Mouse (Mus musculus) CD8-positive naive resting alpha-beta T cell, adult 2 months (primary cell): Measurements from ENCODE around the gene Clock.

Experiments used
- DNase-seq, 2 experiments: peaks; one replicate each; pipeline ENCODE4 v3.0.0; 2022; ENCODE audit warnings: low read depth in 2 of 2, low spot score in 2 of 2

Clock gene

GRCm38 (mm10) chr5:76304452-76305341, at the start of gene Clock:
Clock (minus strand) TSS chr5:76304792.
- DNase-seq: peak; percentile 70

- DNase-seq: no peak
Measured at GRCm38 (mm10) chr5:76351953-76352611, 47.5 kb upstream of the Clock start.

DNA sequence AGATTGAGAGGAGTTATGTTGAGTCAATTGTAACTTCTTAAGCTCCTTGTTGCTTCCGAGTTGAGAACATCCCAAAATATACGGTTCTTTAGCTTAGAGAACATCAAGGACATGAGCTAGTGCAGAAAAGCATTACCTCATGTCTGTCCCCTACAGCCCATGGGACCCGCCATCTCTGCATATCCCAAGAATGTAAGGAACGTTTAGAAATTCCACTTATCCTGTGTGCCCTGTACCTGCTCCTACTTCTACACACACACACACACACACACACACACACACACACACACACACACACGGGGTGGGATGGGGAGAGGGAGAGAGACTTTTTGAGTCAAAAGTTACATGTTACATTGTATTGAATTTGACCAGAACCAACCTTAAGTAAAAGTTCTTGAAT, 46.9 kb upstream of the Clock start:
- no peak for DNase-seq

- no peak for DNase-seq
Measured at GRCm38 (mm10) chr5:76346137-76346536, 41.5 kb upstream of the Clock start.

GRCm38 (mm10) chr5:76340931-76341330, 36.3 kb upstream of the Clock start:
- no peak for DNase-seq

GRCm38 (mm10) chr5:76337100-76337499, 32.5 kb upstream of the Clock start:
- no peak for DNase-seq

DNA sequence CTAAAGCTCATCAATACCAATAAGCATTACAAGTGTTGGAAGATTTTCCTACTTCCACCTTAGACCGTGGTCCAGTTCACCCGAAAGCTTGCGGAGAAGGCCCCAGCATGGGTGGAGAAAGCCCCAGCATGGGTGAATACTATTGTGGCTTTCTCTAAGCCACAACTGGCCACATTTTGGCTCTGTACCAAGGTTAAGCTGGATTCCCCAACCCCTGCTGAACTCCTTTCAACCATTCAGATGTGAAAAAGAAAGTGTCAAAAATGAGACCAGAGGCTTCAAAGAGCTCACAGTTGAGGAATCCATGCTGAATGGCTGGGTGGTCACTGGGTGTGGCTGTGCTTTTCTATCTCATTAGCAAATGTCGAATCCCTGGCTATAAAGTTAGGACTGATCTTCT, 29.2 kb upstream of the Clock start:
- no peak for DNase-seq

GRCm38 (mm10) chr5:76330953-76331352, 26.4 kb upstream of the Clock start, which contains the start of gene Pdcl2:
Pdcl2 (minus strand) TSS chr5:76331156.
- no peak for DNase-seq

DNA sequence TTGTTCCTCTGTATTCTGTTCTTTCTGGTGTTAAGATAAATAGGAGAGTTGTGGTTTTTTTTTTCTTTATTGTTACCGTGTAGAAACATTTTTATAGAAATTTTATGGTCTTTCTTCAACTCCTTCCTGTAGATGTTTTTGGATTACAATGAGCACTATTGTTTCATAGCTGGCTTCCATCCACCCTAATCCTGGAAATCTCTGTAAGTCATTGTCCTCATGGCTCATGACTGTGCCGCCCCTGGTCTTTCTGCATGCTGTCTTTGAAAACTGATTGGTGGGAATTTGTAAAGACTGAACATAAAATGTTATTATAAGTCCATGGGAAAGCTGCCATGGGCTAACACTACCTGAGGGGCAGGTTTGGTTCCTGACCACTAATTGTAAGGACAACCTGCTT, 22.7 kb upstream of the Clock start:
- no peak for DNase-seq

DNA sequence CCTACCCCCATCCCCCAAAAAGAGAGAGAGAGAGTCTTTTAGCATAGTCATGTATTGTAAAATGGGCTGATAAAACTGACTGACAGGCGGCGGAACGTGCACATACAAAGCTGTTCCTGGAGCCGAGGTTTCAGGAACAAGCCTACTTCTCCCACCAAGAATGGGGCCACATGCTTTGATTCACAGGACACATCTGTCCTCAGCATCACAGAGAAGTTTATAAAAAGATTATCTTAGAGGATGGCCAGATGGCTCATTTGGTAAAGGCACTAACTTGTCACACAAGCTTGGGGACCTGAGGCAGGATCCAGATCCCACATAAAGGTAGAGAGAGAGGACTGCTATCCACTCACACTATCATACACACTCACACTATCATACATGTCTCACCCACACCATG, 20.5 kb upstream of the Clock start:
- no peak for DNase-seq

- no peak for DNase-seq
Measured at GRCm38 (mm10) chr5:76321249-76322196, 16.9 kb upstream of the Clock start.

DNA sequence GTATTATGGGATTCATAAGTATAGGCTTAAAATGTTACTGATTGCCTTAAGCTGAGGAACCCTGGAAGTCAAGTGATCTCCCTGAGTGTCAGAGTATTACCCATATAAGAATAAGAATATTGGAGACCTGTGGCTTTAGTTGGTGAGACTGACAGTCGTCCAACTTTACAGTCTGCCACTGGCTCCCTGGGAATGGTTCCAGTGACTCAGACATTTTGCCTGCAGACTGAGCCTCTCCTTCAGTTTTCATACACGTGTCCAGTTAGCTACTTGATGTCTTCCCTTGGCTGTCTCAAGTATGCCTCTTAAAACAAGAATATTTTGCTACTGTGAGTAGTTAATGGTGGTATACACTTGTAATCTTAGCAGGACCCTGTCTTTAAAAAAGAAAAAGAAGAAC, 3.6 kb upstream of the Clock start:
- DNase-seq: no peak

- no peak for DNase-seq
Measured at GRCm38 (mm10) chr5:76306261-76306660, 1.7 kb upstream of the Clock start.

DNA sequence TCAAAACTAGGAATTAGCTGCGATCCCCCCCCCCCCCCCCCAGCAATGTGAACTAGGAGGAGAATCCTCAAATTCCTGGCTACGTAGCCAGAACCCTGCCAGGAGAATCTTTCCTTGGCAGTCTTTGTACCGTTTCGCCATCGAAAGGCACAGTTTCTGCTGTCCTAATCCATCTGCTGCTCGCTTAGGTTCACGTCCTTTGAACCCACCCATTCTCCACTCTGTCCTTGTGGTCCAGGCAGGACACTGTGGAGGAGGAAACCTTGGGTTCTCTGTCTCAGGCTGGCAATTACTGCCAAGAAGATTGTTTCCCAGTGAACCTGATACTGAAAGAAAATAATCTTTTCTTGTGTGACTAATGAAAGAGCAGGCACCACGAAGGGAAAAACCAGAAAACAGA, 1.0 kb upstream of the Clock start:
- DNase-seq: no peak

- DNase-seq: peak; percentile 30 to 47
Measured at GRCm38 (mm10) chr5:76303745-76304451, 694 bp downstream of the Clock start.

- no peak for DNase-seq
Measured at GRCm38 (mm10) chr5:76303379-76303744, 1.2 kb downstream of the Clock start.

DNA sequence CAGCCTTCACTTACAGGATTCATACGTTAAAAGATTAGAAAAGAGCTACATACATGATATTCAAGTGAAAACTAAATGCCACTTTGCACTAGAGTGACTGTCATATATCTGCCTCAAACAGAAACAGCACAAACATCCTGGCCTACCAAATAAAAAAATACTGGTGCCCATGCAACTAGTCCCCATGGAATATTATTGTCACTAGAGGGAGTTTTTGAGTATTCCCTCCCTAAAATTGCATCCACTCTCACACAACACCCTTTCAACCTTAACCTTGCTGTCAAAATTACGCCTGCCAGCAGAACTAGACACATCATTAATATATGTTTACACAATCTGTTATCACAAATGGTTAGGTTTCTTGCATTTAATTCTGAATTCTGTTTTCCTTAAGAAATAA, 2.6 kb downstream of the Clock start:
- DNase-seq: no peak

- DNase-seq: no peak
Measured at GRCm38 (mm10) chr5:76289234-76289691, 15.3 kb downstream of the Clock start.

- no peak for DNase-seq
Measured at GRCm38 (mm10) chr5:76288256-76288655, 16.3 kb downstream of the Clock start.

GRCm38 (mm10) chr5:76287062-76287461, 17.5 kb downstream of the Clock start:
- no peak for DNase-seq

GRCm38 (mm10) chr5:76285699-76286098, 18.9 kb downstream of the Clock start:
- no peak for DNase-seq
